Mouse (Mus musculus) lung, embryonic 15.5 days (tissue): ENCODE measurements around the gene Zfp955a. TPM values are rescaled to one million over a fixed set of nuclear protein-coding genes. Genes with fewer than 3 reads are reported as not detected.
"Not testable (repeated sequence)": the region's sequence is repeated elsewhere in the genome, so short reads cannot be mapped to it uniquely, and the experiment has no call there.

Experiments used
- ATAC-seq: fragments of 200-750 bp; cut with Nextera tagmentation; 2 replicates; pipeline ENCODE4 v1.8.0; 2017; ENCODE audit warnings: moderate number of reproducible peaks, borderline replicate concordance; ENCODE audit not compliant: low FRiP score, low TSS enrichment; ENCODE audit errors: extremely low read depth
- H3K27ac ChIP-seq: fragments of 300-500 bp; sonication (generic); 2 replicates; pipeline ENCODE4 v1.5.1; 2015; ENCODE audit warnings: moderate library complexity, mild to moderate bottlenecking, inconsistent platforms
- H3K27me3 ChIP-seq: fragments of 300-500 bp; sonication (generic); 2 replicates; pipeline ENCODE4 v1.6.1; 2015; ENCODE audit warnings: inconsistent platforms
- H3K36me3 ChIP-seq: fragments of 300-500 bp; sonication (generic); 2 replicates; pipeline ENCODE4 v1.6.1; 2015; ENCODE audit warnings: inconsistent platforms
- H3K4me1 ChIP-seq: fragments of 300-500 bp; sonication (generic); 2 replicates; pipeline ENCODE4 v1.6.1; 2015; ENCODE audit warnings: inconsistent platforms
- H3K4me2 ChIP-seq: fragments of 300-500 bp; sonication (generic); 2 replicates; pipeline ENCODE4 v1.6.1; 2015; ENCODE audit warnings: inconsistent platforms, mild to moderate bottlenecking, moderate library complexity
- H3K4me3 ChIP-seq: fragments of 300-500 bp; sonication (generic); 2 replicates; pipeline ENCODE4 v1.5.1; 2015; ENCODE audit warnings: mild to moderate bottlenecking, inconsistent platforms
- H3K9ac ChIP-seq: fragments of 300-500 bp; sonication (generic); 2 replicates; pipeline ENCODE4 v1.6.1; 2015; ENCODE audit warnings: inconsistent platforms
- H3K9me3 ChIP-seq: fragments of 300-500 bp; sonication (generic); 2 replicates; pipeline ENCODE4 v1.6.1; 2016; ENCODE audit warnings: inconsistent platforms
- WGBS: fragments of 180-500 bp; shearing (Covaris S2); methylation state at CpG from one replicate; pipeline ENCODE4 v1.1.7; 2015; 5-methylcytosine and 5-hydroxymethylcytosine counted together
- polyA plus RNA-seq: library from polyadenylated mRNA; unstranded; fragments of >200 nt; fragmentation: Nextera tagmentation; extraction: Ambion mirVana; gene quantifications from 2 replicates; pipeline ENCODE4 v1.2.1, GENCODE M21; 2015

The Zfp955a gene
- polyA plus RNA-seq = 18.8 and 19.0 TPM in 2 replicates

- 8% methylated on average over 1 of the region's 34 CpGs for WGBS
- H3K4me3 ChIP-seq, H3K4me1 ChIP-seq, H3K36me3 ChIP-seq, H3K27me3 ChIP-seq, H3K9ac ChIP-seq, H3K27ac ChIP-seq, H3K9me3 ChIP-seq: not testable (repeated sequence)
- peak within 1 kb of the TSS; percentile 30 for H3K4me2 ChIP-seq
- peak; percentile 98 for ATAC-seq
Measured at GRCm38 (mm10) chr17:33254530-33255318, at the start of gene Zfp955a. Gene Zfp955a (minus strand): TSS chr17:33255145.

- H3K9ac ChIP-seq, H3K36me3 ChIP-seq, H3K27ac ChIP-seq, H3K27me3 ChIP-seq, H3K4me3 ChIP-seq, H3K4me1 ChIP-seq, H3K9me3 ChIP-seq: not testable (repeated sequence)
- no CpG with 5 or more reads among the region's 9 CpGs for WGBS
- peak; percentile 46; the same call in 1 of the 2 replicates for ATAC-seq
- H3K4me2 ChIP-seq = peak overlapping the region; percentile 20; the same call in 1 of the 2 replicates
Measured at GRCm38 (mm10) chr17:33289876-33290149, 34.9 kb upstream of the Zfp955a start.

- peak within 1 kb of the TSS; percentile 20; the same call in 1 of the 2 replicates for H3K4me2 ChIP-seq
Measured at GRCm38 (mm10) chr17:33289039-33289875, 34.3 kb upstream of the Zfp955a start, which contains the start of gene Zfp955b. Gene Zfp955b (plus strand): TSS chr17:33289544.

GRCm38 (mm10) chr17:33268907-33269306 lies 14.0 kb upstream of the Zfp955a start:
- WGBS = 84% methylated on average over 9 of the region's 9 CpGs
- Histone ChIP-seq H3K4me1 (no peaks in the 10 kb centered on the region), H3K4me2 (no peak overlapping the region), H3K9me3 (no peaks in the 10 kb centered on the region), H3K36me3 (no peaks in the 10 kb centered on the region), H3K27ac (no peak overlapping the region), H3K4me3 (no peak overlapping the region), H3K9ac (no peak overlapping the region), H3K27me3 (no peaks in the 10 kb centered on the region)
- no peak for ATAC-seq

More at GRCm38 (mm10) chr17:33289039-33289875, 34.3 kb upstream of the Zfp955a start, which contains the start of gene Zfp955b:
- H3K27ac ChIP-seq, H3K9ac ChIP-seq, H3K9me3 ChIP-seq, H3K4me1 ChIP-seq, H3K36me3 ChIP-seq, H3K4me3 ChIP-seq, H3K27me3 ChIP-seq: not testable (repeated sequence)
- WGBS = no CpG with 5 or more reads among the region's 25 CpGs
- peak; percentile 99 for ATAC-seq

- H3K36me3 ChIP-seq = no peaks in the 10 kb centered on the region
- H3K4me1 ChIP-seq = no peaks in the 10 kb centered on the region
- H3K4me2 ChIP-seq = no peak within 1 kb of the TSS
- no peaks in the 10 kb centered on the region for H3K27me3 ChIP-seq
- WGBS = 44% methylated on average over 1 of the region's 1 CpGs
- no peak within 1 kb of the TSS for H3K27ac ChIP-seq
- H3K4me3 ChIP-seq = no peak within 1 kb of the TSS
- H3K9me3 ChIP-seq = no peaks in the 10 kb centered on the region
- no peak for ATAC-seq
- H3K9ac ChIP-seq = no peak within 1 kb of the TSS
Measured at GRCm38 (mm10) chr17:33264376-33264775, 9.4 kb upstream of the Zfp955a start, which contains the start of gene Olfr63. Gene Olfr63 (plus strand): TSS chr17:33264676.

- WGBS = no CpG with 5 or more reads among the region's 2 CpGs
- ATAC-seq, H3K27me3 ChIP-seq: not testable (repeated sequence)
Measured at GRCm38 (mm10) chr17:33255319-33255657, 343 bp upstream of the Zfp955a start.

GRCm38 (mm10) chr17:33236646-33237045 lies 18.3 kb downstream of the Zfp955a start:
- not testable (repeated sequence) for H3K4me2 ChIP-seq, H3K4me1 ChIP-seq, H3K4me3 ChIP-seq, H3K27me3 ChIP-seq, H3K9me3 ChIP-seq, H3K9ac ChIP-seq, ATAC-seq, H3K27ac ChIP-seq
- 83% methylated on average over 1 of the region's 1 CpGs for WGBS
- H3K36me3 ChIP-seq = peaks cover 15% of the 10 kb centered on the region

More at GRCm38 (mm10) chr17:33255319-33255657, 343 bp upstream of the Zfp955a start:
- H3K36me3 ChIP-seq, H3K4me1 ChIP-seq, H3K4me3 ChIP-seq, H3K27ac ChIP-seq, H3K9ac ChIP-seq, H3K9me3 ChIP-seq, H3K4me2 ChIP-seq: not testable (repeated sequence)

- H3K27ac ChIP-seq = no peak within 1 kb of the TSS
- no peaks in the 10 kb centered on the region for H3K9me3 ChIP-seq
- no peak within 1 kb of the TSS for H3K4me3 ChIP-seq
- no peak within 1 kb of the TSS for H3K4me2 ChIP-seq
- H3K36me3 ChIP-seq = no peaks in the 10 kb centered on the region
- ATAC-seq = no peak
- no peaks in the 10 kb centered on the region for H3K4me1 ChIP-seq
- 77% methylated on average over 2 of the region's 2 CpGs for WGBS
- H3K27me3 ChIP-seq = no peaks in the 10 kb centered on the region
- H3K9ac ChIP-seq = no peak within 1 kb of the TSS
Measured at GRCm38 (mm10) chr17:33221590-33221989, 33.4 kb downstream of the Zfp955a start, which contains the start of gene Olfr1564. Gene Olfr1564 (minus strand): TSS chr17:33221690.

- H3K27me3 ChIP-seq, H3K27ac ChIP-seq, H3K9ac ChIP-seq, H3K9me3 ChIP-seq, H3K36me3 ChIP-seq, ATAC-seq, H3K4me3 ChIP-seq, H3K4me2 ChIP-seq, H3K4me1 ChIP-seq: not testable (repeated sequence)
- no CpG with 5 or more reads among the region's 2 CpGs for WGBS
Measured at GRCm38 (mm10) chr17:33191002-33191401, 63.9 kb downstream of the Zfp955a start, which contains the start of gene Olfr239. Gene Olfr239 (plus strand): TSS chr17:33191302.

Other genes with a start within 250 kb of the Zfp955a start
- gene Zfp763, start 221.7 kb downstream of the Zfp955a start, polyA plus RNA-seq = 13.5 and 13.9 TPM in 2 replicates
- not detected in 2 replicates for gene 4921501E09Rik, start 187.1 kb downstream of the Zfp955a start, polyA plus RNA-seq
- gene Zfp563, start 165.8 kb downstream of the Zfp955a start, polyA plus RNA-seq = 8.5 and 8.7 TPM in 2 replicates
- not detected in 2 replicates for gene Morc2b, start 115.5 kb downstream of the Zfp955a start, polyA plus RNA-seq
- gene Olfr55, start 86.7 kb downstream of the Zfp955a start, polyA plus RNA-seq = not detected in 2 replicates
- gene Olfr239, start 63.8 kb downstream of the Zfp955a start, polyA plus RNA-seq = not detected in 2 replicates
- not detected in 2 replicates for gene Olfr1564, start 33.5 kb downstream of the Zfp955a start, polyA plus RNA-seq
- not detected in 2 replicates for gene Olfr63, start 9.5 kb upstream of the Zfp955a start, polyA plus RNA-seq
- gene Zfp955b, start 34.4 kb upstream of the Zfp955a start, polyA plus RNA-seq = 12.7 and 13.3 TPM in 2 replicates
- gene Zfp81, start 103.7 kb upstream of the Zfp955a start, polyA plus RNA-seq = 9.8 and 11.1 TPM in 2 replicates
- gene Zfp101, start 139.5 kb upstream of the Zfp955a start, polyA plus RNA-seq = 17.8 and 19.6 TPM in 2 replicates
- not detected in 2 replicates for gene Actl9, start 177.8 kb upstream of the Zfp955a start, polyA plus RNA-seq